Mouse (Mus musculus) induced T-regulatory cell, adult 2 months (primary cell): ENCODE results near the gene Slc10a7.
A peak's percentile ranks its signal among the peaks of the same experiment; 100 is the strongest.

Experiments
- DNase-seq: peaks from one replicate; pipeline ENCODE4 v3.0.0-alpha.2; 2012; ENCODE audit warnings: low read depth

Slc10a7 gene

GRCm38 (mm10) chr8:78624738-78625442, 115.7 kb downstream of the Slc10a7 start:
- no peak for DNase-seq

GRCm38 (mm10) chr8:78626632-78627031, 117.5 kb downstream of the Slc10a7 start:
- DNase-seq, result no peak

GRCm38 (mm10) chr8:78627793-78628192, 118.6 kb downstream of the Slc10a7 start:
- DNase-seq, result no peak

- DNase-seq, result peak; percentile 12
These were observed 121.4 kb downstream of the Slc10a7 start for GRCm38 (mm10) chr8:78630414-78631164.

- no peak for DNase-seq
These were observed 123.9 kb downstream of the Slc10a7 start for GRCm38 (mm10) chr8:78633012-78633411.

- DNase-seq, result no peak
These were observed 124.9 kb downstream of the Slc10a7 start for GRCm38 (mm10) chr8:78634018-78634417.

GRCm38 (mm10) chr8:78634523-78635240, 125.5 kb downstream of the Slc10a7 start:
- DNase-seq, result no peak

GRCm38 (mm10) chr8:78635241-78635771, 126.2 kb downstream of the Slc10a7 start:
- no peak for DNase-seq

- no peak for DNase-seq
These were observed 132.8 kb downstream of the Slc10a7 start for GRCm38 (mm10) chr8:78641919-78642318.

GRCm38 (mm10) chr8:78642376-78642775, 133.2 kb downstream of the Slc10a7 start:
- DNase-seq, result no peak

GRCm38 (mm10) chr8:78647000-78647656, 138.0 kb downstream of the Slc10a7 start:
- no peak for DNase-seq

- no peak for DNase-seq
These were observed 138.7 kb downstream of the Slc10a7 start for GRCm38 (mm10) chr8:78647846-78648245.

GRCm38 (mm10) chr8:78648918-78649317, 139.8 kb downstream of the Slc10a7 start:
- peak; percentile 63 for DNase-seq

GRCm38 (mm10) chr8:78651670-78652069, 142.5 kb downstream of the Slc10a7 start:
- DNase-seq, result no peak

GRCm38 (mm10) chr8:78655351-78656045, 146.4 kb downstream of the Slc10a7 start:
- DNase-seq, result no peak

GRCm38 (mm10) chr8:78656700-78657370, 147.7 kb downstream of the Slc10a7 start:
- no peak for DNase-seq

- no peak for DNase-seq
These were observed 149.0 kb downstream of the Slc10a7 start for GRCm38 (mm10) chr8:78658172-78658571.

GRCm38 (mm10) chr8:78659617-78660187, 150.6 kb downstream of the Slc10a7 start:
- no peak for DNase-seq

- no peak for DNase-seq
These were observed 155.3 kb downstream of the Slc10a7 start for GRCm38 (mm10) chr8:78664306-78664940.

- no peak for DNase-seq
These were observed 158.3 kb downstream of the Slc10a7 start for GRCm38 (mm10) chr8:78667399-78667798.
